Mouse (Mus musculus): ENCODE measurements around the gene Ptprr.

Gene Ptprr

GRCm38 (mm10) chr10:116310516-116311210, 292.6 kb downstream of the Ptprr start:
- Histone ChIP-seq H3K4me3 (replicated peaks; ENCODE audit: low read length) (no peak overlapping the region), H3K4me1 (replicated peaks; ENCODE audit: low read depth, low read length) (no peaks in the 10 kb centered on the region), H3K36me3 (ENCODE audit: insufficient read depth, low read length) (no peaks in the 10 kb centered on the region), H3K9me3 (ENCODE audit: low read length) (no peaks in the 10 kb centered on the region), H3K27me3 (ENCODE audit: insufficient read depth, low read length) (peaks cover 3% of the 10 kb centered on the region; the same call in 1 of the 2 replicates)
- TF ChIP-seq NANOG (IDR thresholded peaks at IDR 0.05; ENCODE audit: borderline replicate concordance, low read length) (no peak), CTCF (conservative IDR thresholded peaks at IDR 0.05; ENCODE audit: low read length) (no peak), POU5F1 (IDR thresholded peaks at IDR 0.05; ENCODE audit: borderline replicate concordance, low read length) (no peak)

- Histone ChIP-seq H3K9me3 (ENCODE audit: low read length) (no peaks in the 10 kb centered on the region), H3K27me3 (ENCODE audit: insufficient read depth, low read length) (peaks cover 12% of the 10 kb centered on the region; the same call in 1 of the 2 replicates), H3K4me1 (replicated peaks; ENCODE audit: low read depth, low read length) (no peaks in the 10 kb centered on the region), H3K4me3 (replicated peaks; ENCODE audit: low read length) (no peak overlapping the region), H3K36me3 (ENCODE audit: insufficient read depth, low read length) (no peaks in the 10 kb centered on the region)
- peak; percentile 91 for TF ChIP-seq CTCF (conservative IDR thresholded peaks at IDR 0.05; ENCODE audit: low read length)
- TF ChIP-seq NANOG (IDR thresholded peaks at IDR 0.05; ENCODE audit: borderline replicate concordance, low read length): no peak
These were observed 301.2 kb downstream of the Ptprr start for GRCm38 (mm10) chr10:116319246-116319645.

All from E14TG2a.4 (cell line).